Mouse (Mus musculus) gastrocnemius, postnatal 14 days (tissue): ENCODE measurements around the gene Krt4. TPM values are rescaled to one million over a fixed set of nuclear protein-coding genes. Genes with fewer than 3 reads are reported as not detected.

Experiments
- DNase-seq: peaks from one replicate; pipeline ENCODE4 v3.0.0; 2021; ENCODE audit warnings: mixed read lengths
- intact Hi-C: fragments of 180-260 bp; cut with DNase I; formaldehyde crosslinking; loops from one replicate; pipeline ENCODE4 v1.15.1; 2025; ENCODE audit warnings: low total_unique reads
- microRNA-seq, 2 experiments: library from miRNA; unstranded; fragments of <30 nt; microRNA quantifications; one replicate each; pipeline ENCODE4 v1.2.0; 2021
- total RNA-seq, 2 experiments: library from RNA; stranded (reverse); gene quantifications; 2 replicates each; pipeline ENCODE4 v1.2.3; 2021

Gene Krt4
- total RNA-seq, 2 experiments from 2014 or later = 0.16 TPM; not detected in 1

- intact Hi-C loops = no loop called here
- DNase-seq = no peak
These were observed 22.1 kb downstream of the Krt4 start for GRCm38 (mm10) chr15:101902171-101903149.

DNA sequence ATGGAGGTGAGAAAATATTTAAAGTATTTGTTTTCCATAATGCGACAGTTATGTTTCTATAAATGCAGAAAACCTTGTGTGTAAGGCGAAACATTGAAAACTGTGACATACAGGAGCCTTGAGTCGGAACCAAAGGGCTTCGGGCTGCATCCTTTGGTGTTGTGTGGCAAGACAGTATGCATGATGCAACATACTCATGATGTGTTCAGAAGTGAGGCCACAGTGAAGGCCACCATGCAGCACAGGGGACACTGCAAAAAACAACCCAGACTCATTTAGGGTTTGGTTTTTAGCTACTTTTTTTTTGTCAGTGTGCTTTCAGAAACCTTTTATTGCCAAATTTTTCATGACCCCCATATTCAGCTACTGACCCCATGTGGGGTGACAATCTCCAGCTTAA, 29.3 kb downstream of the Krt4 start:
- DNase-seq = no peak
- intact Hi-C loops = no loop called here

DNA sequence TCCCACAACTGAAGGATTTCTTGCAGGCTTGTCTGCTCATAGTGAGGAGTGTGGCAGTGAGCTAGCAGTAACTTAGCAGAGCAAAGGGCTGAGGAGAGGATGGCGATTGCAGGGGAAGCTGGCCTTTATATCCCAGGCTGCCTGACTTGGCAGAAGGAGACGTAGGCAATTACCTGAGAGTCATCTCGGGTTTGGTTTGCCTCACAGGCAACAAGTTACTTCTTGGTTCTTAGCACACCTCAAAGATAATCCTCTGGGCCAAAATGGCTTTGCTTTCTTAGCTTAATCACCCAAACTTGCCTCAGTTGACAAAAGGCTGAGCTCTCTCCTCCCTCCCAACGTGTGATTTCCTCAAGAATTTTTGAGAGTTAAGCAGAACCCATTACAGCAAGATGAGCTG, 31.7 kb downstream of the Krt4 start, which contains the start of gene Krt76:
Gene Krt76, minus strand, starts transcription at position 101 of the 400 bp plus-strand sequence.
- intact Hi-C loops = no loop called here
- DNase-seq = no peak

DNA sequence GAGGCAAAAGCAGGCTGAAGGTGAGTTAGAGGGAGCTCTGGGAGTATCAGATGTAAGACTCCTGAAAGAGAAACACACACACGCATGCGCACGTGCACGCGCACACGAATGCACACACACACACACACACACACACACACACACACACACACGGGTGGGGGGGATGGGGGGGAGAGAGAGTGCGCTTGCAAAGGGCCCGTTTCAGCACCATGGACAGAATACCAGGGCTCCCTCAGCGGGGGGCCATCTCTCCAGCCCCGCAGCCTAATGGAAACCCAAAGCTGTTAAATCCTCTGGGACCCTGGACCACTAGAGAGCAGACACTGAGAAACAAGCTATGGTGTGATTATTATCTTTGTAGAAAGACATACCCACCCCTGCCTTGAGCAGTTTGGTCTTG, 44.8 kb downstream of the Krt4 start:
- DNase-seq = no peak
- intact Hi-C loops = no loop called here

DNA sequence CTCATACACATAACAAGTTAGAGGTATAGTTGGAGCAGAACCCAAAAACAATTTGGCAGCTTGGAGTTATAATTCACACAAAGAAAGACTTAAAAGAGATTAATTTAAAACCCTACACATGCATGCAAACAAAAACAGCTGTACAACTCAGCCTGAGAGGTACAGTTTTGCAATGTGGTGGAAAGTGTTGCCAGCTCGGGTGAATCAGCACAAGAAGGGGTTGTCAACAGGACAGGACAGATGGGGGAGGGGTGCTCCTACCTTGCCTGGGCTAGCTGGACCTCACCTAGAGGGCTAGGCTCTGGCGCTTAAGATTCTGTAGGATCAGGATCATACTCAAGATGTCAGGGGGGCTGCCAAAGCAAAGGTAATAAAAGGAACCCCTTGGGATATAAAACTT, 46.5 kb downstream of the Krt4 start:
- intact Hi-C loops = no loop called here
- no peak for DNase-seq

GRCm38 (mm10) chr15:101874383-101874782, 50.2 kb downstream of the Krt4 start:
- DNase-seq = no peak
- intact Hi-C loops = no loop called here

GRCm38 (mm10) chr15:101873231-101873630, 51.3 kb downstream of the Krt4 start:
- intact Hi-C loops = no loop called here
- DNase-seq = no peak

DNA sequence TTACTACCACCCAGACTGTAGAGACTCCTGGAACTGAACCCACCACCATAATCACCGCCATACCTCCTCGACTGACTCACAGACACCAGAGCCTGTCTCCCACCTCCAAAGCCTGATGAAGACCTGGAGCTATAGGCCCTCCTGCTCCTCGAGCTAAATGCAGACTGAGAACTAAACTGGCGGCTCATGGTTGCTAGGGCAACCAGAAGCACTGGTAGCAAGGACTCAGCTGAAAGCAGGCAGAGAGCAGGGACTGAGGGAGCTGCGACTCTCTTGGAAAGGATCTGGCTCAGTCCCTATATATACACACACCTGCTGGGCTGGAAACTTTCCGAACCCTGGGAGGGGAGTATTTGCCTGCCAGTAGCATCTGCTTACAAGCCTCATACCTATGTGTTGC, 55.1 kb downstream of the Krt4 start, which contains the start of gene Krt77:
Gene Krt77, minus strand, starts transcription at position 275 of the 400 bp plus-strand sequence.
- intact Hi-C loops = no loop called here
- DNase-seq = no peak

Small RNAs within 50 kb of the gene (microRNA-seq; reads per million reads assigned to microRNA genes)
- 0 reads per million in 2 experiments for gene Gm44356

Other genes with a start within 250 kb of the Krt4 start
- not detected for gene Krt6b, start 244.4 kb downstream of the Krt4 start, total RNA-seq
- gene Krt6a, start 230.4 kb downstream of the Krt4 start, total RNA-seq = not detected
- gene Krt5, start 211.8 kb downstream of the Krt4 start, total RNA-seq = not detected
- not detected for gene Krt71, start 181.6 kb downstream of the Krt4 start, total RNA-seq
- not detected for gene Krt72, start 138.3 kb downstream of the Krt4 start, total RNA-seq
- gene Krt73, start 122.4 kb downstream of the Krt4 start, total RNA-seq = not detected
- not detected for gene Krt2, start 106.6 kb downstream of the Krt4 start, total RNA-seq
- gene Krt1, start 73.9 kb downstream of the Krt4 start, total RNA-seq = not detected
- not detected for gene Krt77, start 55.0 kb downstream of the Krt4 start, total RNA-seq
- not detected for gene Krt76, start 31.8 kb downstream of the Krt4 start, total RNA-seq
- not detected for gene Krt79, start 15.6 kb upstream of the Krt4 start, total RNA-seq
- not detected for gene Krt78, start 29.6 kb upstream of the Krt4 start, total RNA-seq
- under 1 TPM; 0.49 to 0.92 TPM for gene Krt8, start 79.7 kb upstream of the Krt4 start, total RNA-seq
- 1 to 10 TPM in 1 of 2 experiments, under 1 TPM in 1; 0.42 to 1.6 TPM for gene Krt18, start 103.4 kb upstream of the Krt4 start, total RNA-seq
- gene Eif4b, start 149.0 kb upstream of the Krt4 start, total RNA-seq = 100 to 1,000 TPM; 130 to 139 TPM
- gene Tns2, start 175.7 kb upstream of the Krt4 start, total RNA-seq = 10 to 100 TPM; 29.8 to 45.6 TPM
- gene Spryd3, start 211.5 kb upstream of the Krt4 start, total RNA-seq = 10 to 100 TPM; 10.0 to 12.0 TPM
- 10 to 100 TPM; 65.6 to 80.6 TPM for gene Igfbp6, start 219.6 kb upstream of the Krt4 start, total RNA-seq
- under 1 TPM in 1 of 2 experiments, not detected in 1; 0.13 TPM for gene Soat2, start 225.8 kb upstream of the Krt4 start, total RNA-seq